Mouse (Mus musculus) spleen, adult 2 months (tissue): Measurements from ENCODE around the gene Sh2d6.

Source experiments
- CTCF ChIP-seq: fragments of 200-500 bp; IDR thresholded peaks from 2 replicates; pipeline ENCODE4 v1.5.1; 2011; ENCODE audit warnings: mild to moderate bottlenecking, inconsistent platforms; ENCODE audit not compliant: insufficient read depth, insufficient read length, insufficient replicate concordance; ENCODE audit errors: extremely low read depth
- POLR2A ChIP-seq: fragments of 200-500 bp; IDR thresholded peaks from 2 replicates; pipeline ENCODE4 v1.6.1; 2011; ENCODE audit warnings: low read depth, low read length, inconsistent platforms

GRCm38 (mm10) chr6:72519892-72520663, 1.4 kb downstream of the Sh2d6 start:
- no peak for TF ChIP-seq CTCF
- no peak for TF ChIP-seq POLR2A
